Mouse (Mus musculus) CH12.LX (cell line): Measurements from ENCODE around the gene Bhlha15. TPM values are rescaled to one million over a fixed set of nuclear protein-coding genes. Genes with fewer than 3 reads are reported as not detected.

ENCODE experiments used
- DNase-seq: peaks from one replicate; pipeline ENCODE4 v3.0.0-alpha.2; 2013; ENCODE audit errors: extremely low read depth
- H3K27ac ChIP-seq: 2 replicates; pipeline ENCODE4 v1.5.1; 2012; ENCODE audit warnings: low read depth, mild to moderate bottlenecking, control low read depth, moderate library complexity; ENCODE audit not compliant: insufficient read depth
- H3K27me3 ChIP-seq: replicated peaks from 2 replicates; pipeline ENCODE3; 2012; ENCODE audit warnings: inconsistent platforms
- H3K36me3 ChIP-seq, 2 experiments: replicated peaks in 1 of 2; 2 replicates each; pipeline versions ENCODE3 to v1.6.1; 2012; ENCODE audit warnings: inconsistent platforms in 1 of 2, low read length in 1 of 2, mild to moderate bottlenecking in 1 of 2, mixed read lengths in 1 of 2, moderate library complexity in 1 of 2; ENCODE audit not compliant: control insufficient read depth in 1 of 2, insufficient read depth in 1 of 2
- H3K4me1 ChIP-seq, 2 experiments: 2 replicates each; pipeline ENCODE4 v1.6.1; 2012; ENCODE audit warnings: inconsistent platforms in 1 of 2, moderate library complexity in 1 of 2; ENCODE audit not compliant: insufficient read depth in 2 of 2, control insufficient read depth in 1 of 2
- H3K4me2 ChIP-seq: 2 replicates; pipeline ENCODE4 v1.6.1; 2012; ENCODE audit warnings: low read depth, mild to moderate bottlenecking, control low read depth; ENCODE audit not compliant: poor library complexity, insufficient read depth, severe bottlenecking
- H3K4me3 ChIP-seq, 3 experiments: fragments of 150-350 bp in 1 of 3; sonication (generic) in 1 of 3; replicated peaks in 1 of 3; 2 replicates each; pipeline versions ENCODE3 to v1.5.1; 2011 to 2012; ENCODE audit warnings: low read depth in 2 of 3, low read length in 2 of 3, mild to moderate bottlenecking in 2 of 3, moderate library complexity in 2 of 3, control low read depth in 1 of 3, improper control_type of control experiment in 1 of 3, inconsistent platforms in 1 of 3, mixed read lengths in 1 of 3; ENCODE audit not compliant: poor library complexity in 1 of 3
- H3K79me2 ChIP-seq: replicated peaks from 2 replicates; pipeline ENCODE4 v1.6.1; 2012; ENCODE audit warnings: mild to moderate bottlenecking, moderate library complexity; ENCODE audit not compliant: control insufficient read depth, poor library complexity, insufficient read depth, severe bottlenecking; ENCODE audit errors: extremely low read depth
- H3K9ac ChIP-seq: 2 replicates; pipeline ENCODE4 v1.6.1; 2012; ENCODE audit warnings: low read depth, mild to moderate bottlenecking, control low read depth, moderate library complexity; ENCODE audit not compliant: insufficient read depth
- H3K9me3 ChIP-seq: replicated peaks from 2 replicates; pipeline ENCODE3; 2012; ENCODE audit warnings: low read length, inconsistent platforms, mixed read lengths
- BHLHE40 ChIP-seq: IDR thresholded peaks from 2 replicates; pipeline ENCODE4 v1.6.1; 2011; ENCODE audit warnings: mild to moderate bottlenecking, low read depth, low read length, improper control_type of control experiment
- E2F4 ChIP-seq: IDR thresholded peaks from 2 replicates; pipeline ENCODE4 v1.6.1; 2011; ENCODE audit warnings: low read depth, low read length, improper control_type of control experiment; ENCODE audit not compliant: insufficient replicate concordance
- ELF1 ChIP-seq: IDR thresholded peaks from 2 replicates; pipeline ENCODE4 v1.6.1; 2014; ENCODE audit warnings: low read depth, mild to moderate bottlenecking, inconsistent platforms, low read length, improper control_type of control experiment
- EP300 ChIP-seq: IDR thresholded peaks from 2 replicates; pipeline ENCODE4 v1.6.1; 2011; ENCODE audit warnings: low read length, improper control_type of control experiment
- ETS1 ChIP-seq: conservative IDR thresholded peaks from 2 replicates; pipeline ENCODE4 v1.6.1; 2012; ENCODE audit warnings: low read depth, mild to moderate bottlenecking, inconsistent platforms, low read length, improper control_type of control experiment, moderate library complexity
- GABPA ChIP-seq: IDR thresholded peaks from 2 replicates; pipeline ENCODE4 v1.6.1; 2012; ENCODE audit warnings: low read depth, low read length, improper control_type of control experiment, inconsistent platforms; ENCODE audit not compliant: insufficient replicate concordance
- HCFC1 ChIP-seq: IDR thresholded peaks from 2 replicates; pipeline ENCODE4 v1.6.1; 2012; ENCODE audit warnings: low read depth, mild to moderate bottlenecking, inconsistent platforms, low read length, improper control_type of control experiment
- IRF4 ChIP-seq: IDR thresholded peaks from 2 replicates; pipeline ENCODE4 v1.6.1; 2014; ENCODE audit warnings: low read depth, mild to moderate bottlenecking, inconsistent platforms, low read length, improper control_type of control experiment
- KAT2A ChIP-seq: IDR thresholded peaks from 2 replicates; pipeline ENCODE4 v1.6.1; 2012; ENCODE audit warnings: low read length, improper control_type of control experiment, inconsistent platforms; ENCODE audit not compliant: insufficient replicate concordance
- MAX ChIP-seq: IDR thresholded peaks from 2 replicates; pipeline ENCODE4 v1.6.1; 2011; ENCODE audit warnings: low read length, improper control_type of control experiment
- MAZ ChIP-seq: IDR thresholded peaks from 2 replicates; pipeline ENCODE4 v1.6.1; 2012; ENCODE audit warnings: low read depth, mild to moderate bottlenecking, inconsistent platforms, low read length, improper control_type of control experiment, moderate library complexity
- MEF2A ChIP-seq: IDR thresholded peaks from 2 replicates; pipeline ENCODE4 v1.6.1; 2014; ENCODE audit warnings: low read depth, mild to moderate bottlenecking, inconsistent platforms, low read length, improper control_type of control experiment, borderline replicate concordance
- MXI1 ChIP-seq: IDR thresholded peaks from 2 replicates; pipeline ENCODE4 v1.6.1; 2011; ENCODE audit warnings: mild to moderate bottlenecking, low read depth, low read length, improper control_type of control experiment
- MYC ChIP-seq: IDR thresholded peaks from 2 replicates; pipeline ENCODE4 v1.6.1; 2011; ENCODE audit warnings: low read depth, mild to moderate bottlenecking, improper control_type of control experiment, low read length
- PAX5 ChIP-seq: IDR thresholded peaks from 2 replicates; pipeline ENCODE4 v1.6.1; 2012; ENCODE audit warnings: low read length, inconsistent platforms, mixed read lengths
- POLR2A ChIP-seq: IDR thresholded peaks from 2 replicates; pipeline ENCODE4 v1.6.1; 2011; ENCODE audit warnings: low read depth, mild to moderate bottlenecking, improper control_type of control experiment, low read length
- POLR2AphosphoS2 ChIP-seq: IDR thresholded peaks from 2 replicates; pipeline ENCODE4 v1.6.1; 2011; ENCODE audit warnings: low read depth, low read length, improper control_type of control experiment
- RAD21 ChIP-seq: IDR thresholded peaks from 2 replicates; pipeline ENCODE4 v1.6.1; 2011; ENCODE audit warnings: low read depth, mild to moderate bottlenecking, low read length, improper control_type of control experiment, moderate library complexity
- RCOR1 ChIP-seq: conservative IDR thresholded peaks from 2 replicates; pipeline ENCODE4 v1.6.1; 2012; ENCODE audit warnings: low read depth, mild to moderate bottlenecking, inconsistent platforms, low read length, improper control_type of control experiment
- SMC3 ChIP-seq: IDR thresholded peaks from 2 replicates; pipeline ENCODE4 v1.6.1; 2011; ENCODE audit warnings: low read depth, low read length, improper control_type of control experiment
- TBP ChIP-seq: conservative IDR thresholded peaks from 2 replicates; pipeline ENCODE4 v1.6.1; 2011; ENCODE audit warnings: low read depth, low read length, improper control_type of control experiment
- TCF12 ChIP-seq: IDR thresholded peaks from 2 replicates; pipeline ENCODE4 v1.6.1; 2014; ENCODE audit warnings: low read depth, mild to moderate bottlenecking, inconsistent platforms, low read length, improper control_type of control experiment
- USF1 ChIP-seq: IDR thresholded peaks from 2 replicates; pipeline ENCODE4 v1.6.1; 2014; ENCODE audit warnings: low read depth, mild to moderate bottlenecking, inconsistent platforms, low read length, improper control_type of control experiment
- ZC3H11A ChIP-seq: IDR thresholded peaks from 2 replicates; pipeline ENCODE4 v1.6.1; 2012; ENCODE audit warnings: low read depth, mild to moderate bottlenecking, inconsistent platforms, low read length, improper control_type of control experiment
- ZKSCAN1 ChIP-seq: IDR thresholded peaks from 2 replicates; pipeline ENCODE4 v1.6.1; 2012; ENCODE audit warnings: low read depth, inconsistent platforms, low read length, improper control_type of control experiment, borderline replicate concordance
- ZMIZ1 ChIP-seq: IDR thresholded peaks from 2 replicates; pipeline ENCODE4 v1.6.1; 2012; ENCODE audit warnings: low read depth, mild to moderate bottlenecking, inconsistent platforms, low read length, improper control_type of control experiment
- ZNF384 ChIP-seq: IDR thresholded peaks from 2 replicates; pipeline ENCODE4 v1.6.1; 2012; ENCODE audit warnings: low read depth, low read length, improper control_type of control experiment, inconsistent platforms
- dilution Hi-C: fragments of 300-500 bp; cut with MboI; formaldehyde crosslinking; loops from 2 replicates; pipeline ENCODE4 v1.14.3; 2020; ENCODE audit warnings: low sequenced_read_pairs; ENCODE audit not compliant: extremely low pct_unique_long_range_greater_than_20kb, extremely low pct_ligation_motif_present
- in situ Hi-C: fragments of 300-500 bp; cut with MboI; formaldehyde crosslinking; loops from 3 replicates; pipeline ENCODE4 v1.14.3; 2019; ENCODE audit warnings: low sequenced_read_pairs, low pct_ligation_motif_present, low pct_unique_long_range_greater_than_20kb, mixed read lengths
- polyA plus RNA-seq: library from polyadenylated mRNA; unstranded; fragments of >175 nt; gene quantifications from 2 replicates; pipeline ENCODE4 v1.2.1, GENCODE M21; 2012; ENCODE audit warnings: low read depth; ENCODE audit not compliant: insufficient read length
- total RNA-seq, 2 experiments: library from RNA; depleted of rRNA; stranded (reverse); fragments of 300-350 nt in 1 of 2; fragments of >200 nt in 1 of 2; gene quantifications; 2 replicates each; pipeline ENCODE4 v1.2.3; 2012 to 2014

Gene Bhlha15
- total and polyA plus RNA-seq, 3 experiments: 0.90 to 6.1 (median 4.0) TPM

DNA sequence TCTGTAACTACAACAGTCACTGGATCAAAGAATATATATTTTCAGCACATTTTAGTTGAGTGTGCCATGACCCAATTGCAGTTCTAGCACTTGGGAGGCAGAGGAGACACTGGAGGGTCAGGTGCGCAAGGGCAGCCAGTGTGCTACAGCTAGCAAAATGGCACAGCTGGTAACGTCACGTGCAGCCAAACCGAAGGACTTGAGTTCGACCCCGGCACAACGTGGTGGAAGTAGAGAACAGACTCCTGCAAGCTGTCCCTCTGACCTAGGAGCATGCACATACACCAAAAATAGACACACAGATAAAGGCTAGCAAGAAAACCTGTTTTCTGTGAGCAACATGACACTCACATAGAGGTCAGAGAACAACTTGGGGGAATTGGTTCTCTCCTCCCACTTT lies 759 bp upstream of the Bhlha15 start:
- no peak overlapping the region for H3K4me3 ChIP-seq
- H3K79me2 ChIP-seq: no peaks in the 10 kb centered on the region
- DNase-seq: no peak
- peaks cover 26 to 47% of the 10 kb centered on the region in 2 experiments for H3K4me1 ChIP-seq
- H3K36me3 ChIP-seq: peaks cover 12 to 53% of the 10 kb centered on the region in 2 experiments
- dilution Hi-C loops: no loop called here
- H3K27ac ChIP-seq: no peak overlapping the region
- no peak overlapping the region for H3K9ac ChIP-seq
- H3K9me3 ChIP-seq: no peaks in the 10 kb centered on the region
- TF ChIP-seq TBP (no peak), USF1 (no peak), TCF12 (no peak), ZMIZ1 (no peak; the same call in 1 of the 2 replicates), IRF4 (no peak), SMC3 (no peak), ETS1 (no peak), ELF1 (no peak), GABPA (no peak), HCFC1 (no peak), POLR2AphosphoS2 (no peak), ZC3H11A (no peak), POLR2A (no peak), MXI1 (no peak), RCOR1 (no peak), ZNF384 (no peak), KAT2A (no peak), BHLHE40 (peak; percentile 61), MAZ (no peak), MAX (no peak), MEF2A (0 out of 2 replicates have a peak, but pooled peaks have one; percentile 22), MYC (peak; percentile 58), PAX5 (no peak)
- in situ Hi-C loops: no loop called here
- no peak overlapping the region for H3K4me2 ChIP-seq
- H3K27me3 ChIP-seq: no peaks in the 10 kb centered on the region

DNA sequence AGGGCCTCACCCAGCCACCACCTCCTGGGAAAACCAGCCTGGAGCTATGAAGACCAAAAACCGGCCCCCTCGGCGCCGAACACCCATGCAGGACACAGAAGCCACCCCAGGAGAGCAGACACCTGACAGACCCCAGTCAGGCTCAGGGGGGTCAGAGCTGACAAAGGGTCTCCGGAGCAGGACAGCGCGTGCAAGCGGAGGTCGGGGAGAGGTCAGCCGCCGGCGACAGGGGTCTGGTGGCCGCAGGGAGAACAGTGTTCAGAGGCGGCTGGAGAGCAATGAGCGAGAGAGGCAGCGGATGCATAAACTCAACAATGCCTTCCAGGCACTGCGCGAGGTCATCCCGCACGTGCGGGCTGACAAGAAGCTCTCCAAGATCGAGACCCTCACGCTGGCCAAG lies 940 bp downstream of the Bhlha15 start:
- peak overlapping the region; percentile 44 to 60 (median 50) for H3K4me3 ChIP-seq
- H3K36me3 ChIP-seq: peaks cover under 1 to 47% of the 10 kb centered on the region in 2 experiments
- DNase-seq: no peak
- no peaks in the 10 kb centered on the region for H3K79me2 ChIP-seq
- peak overlapping the region; percentile 83; the same call in 1 of the 2 replicates for H3K4me2 ChIP-seq
- in situ Hi-C loops: no loop called here
- H3K9me3 ChIP-seq: no peaks in the 10 kb centered on the region
- TF ChIP-seq E2F4: no peak
- no peak for TF ChIP-seq RAD21
- TF ChIP-seq EP300: no peak
- no peak for TF ChIP-seq GABPA
- TF ChIP-seq ZKSCAN1: no peak
- TF ChIP-seq POLR2AphosphoS2: no peak
- no peak overlapping the region for H3K27ac ChIP-seq
- H3K4me1 ChIP-seq: peaks cover 24 to 50% of the 10 kb centered on the region in 2 experiments
- dilution Hi-C loops: no loop called here
- H3K9ac ChIP-seq: no peak overlapping the region
- no peaks in the 10 kb centered on the region for H3K27me3 ChIP-seq
